Mouse (Mus musculus) kidney, adult 9 months (tissue): ENCODE data around the gene Luc7l3.

Experiments
- DNase-seq: peaks from one replicate; pipeline ENCODE4 v3.0.0; 2022

The Luc7l3 gene

DNA sequence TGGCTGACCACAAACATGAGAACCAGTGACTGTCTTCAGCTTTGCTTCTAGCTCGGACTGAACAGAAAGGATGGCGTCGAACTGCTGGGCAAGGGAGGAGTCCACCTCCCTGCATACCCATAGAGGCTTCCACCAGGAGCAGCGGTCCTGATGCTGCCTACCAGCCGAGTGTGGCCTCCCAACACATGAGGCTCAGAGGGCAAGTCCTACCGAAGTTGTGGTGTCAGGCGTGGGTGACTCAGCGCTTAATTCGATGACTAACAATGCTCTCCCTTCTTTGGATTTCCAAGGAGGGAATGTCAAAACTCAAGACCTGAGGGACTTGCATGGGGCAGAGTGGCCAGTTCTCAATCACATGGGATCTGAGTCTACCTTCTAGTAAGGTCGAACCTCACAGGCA is 68.1 kb downstream of the Luc7l3 start:
- no peak for DNase-seq

DNA sequence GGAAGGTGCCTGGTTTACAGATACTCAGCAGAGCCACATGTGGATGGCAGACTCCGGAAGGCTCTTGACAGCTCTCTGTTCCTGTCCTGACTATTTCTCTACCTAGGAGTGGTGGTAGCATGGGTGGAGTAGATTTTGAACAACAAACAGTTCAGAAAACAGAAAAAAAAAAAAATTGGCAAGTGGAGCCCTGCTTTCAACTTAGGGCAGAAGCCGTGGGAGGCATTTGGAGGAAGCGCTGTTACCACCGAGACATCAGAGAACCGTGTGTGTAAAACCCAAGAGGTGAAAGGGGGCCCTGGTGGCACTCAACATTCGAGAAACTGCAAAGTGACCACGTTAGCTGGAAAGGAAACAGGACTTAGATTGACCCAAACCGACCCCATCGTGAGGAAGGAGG is 68.6 kb downstream of the Luc7l3 start:
- DNase-seq, result no peak

DNA sequence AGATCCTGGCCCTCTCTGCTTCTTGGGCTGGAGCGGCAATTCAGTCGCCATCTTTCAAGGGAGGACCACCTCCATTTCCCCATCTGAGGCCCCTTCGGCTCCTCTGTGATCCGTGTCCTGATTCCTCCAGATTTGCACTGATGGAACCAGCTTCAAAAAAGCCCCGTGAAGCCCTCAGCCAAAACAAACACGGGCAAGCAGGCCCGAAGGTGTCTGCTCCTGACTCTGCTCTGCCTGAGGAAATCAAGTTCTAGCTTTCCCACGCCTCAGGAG is 75.1 kb downstream of the Luc7l3 start:
- DNase-seq, result no peak

DNA sequence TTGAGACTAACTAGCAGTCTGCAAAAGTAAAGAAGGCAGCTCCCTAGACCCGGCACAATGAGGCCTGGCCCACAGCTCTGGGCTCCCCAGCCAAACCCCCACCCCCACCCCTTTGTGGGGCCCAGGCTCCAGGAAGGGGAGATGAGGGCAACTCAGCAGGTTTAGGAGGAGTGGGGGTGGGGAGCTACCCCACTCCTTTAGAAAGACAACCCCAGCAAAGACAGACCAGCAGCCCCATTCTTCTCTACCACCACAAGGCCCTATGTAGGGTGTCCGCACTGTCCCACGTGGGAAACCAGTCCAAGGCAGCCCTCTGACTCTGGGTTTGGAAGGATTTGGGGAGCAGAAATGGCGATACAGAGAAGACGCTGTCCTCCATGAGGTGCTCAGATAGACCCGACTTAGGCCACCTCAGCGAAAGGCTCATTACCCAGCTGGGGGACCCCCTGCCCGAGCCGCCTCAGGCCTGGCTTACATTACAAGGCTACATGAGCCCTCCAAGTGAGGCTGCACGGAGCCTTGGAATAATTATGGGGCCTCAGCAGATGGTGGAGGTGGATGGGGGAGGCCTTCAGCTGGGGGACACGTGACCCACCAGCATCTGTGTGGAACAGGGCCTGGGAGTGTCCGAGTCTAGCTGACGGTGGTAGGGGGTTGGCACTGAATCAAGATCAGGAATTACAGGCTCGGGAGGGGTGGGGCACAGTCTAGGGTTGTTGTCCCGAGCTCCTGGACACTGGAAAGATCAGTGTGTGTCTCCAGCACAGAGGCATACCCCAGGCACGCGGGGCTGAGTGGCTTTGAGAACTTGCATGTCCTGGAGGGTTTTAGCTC is 75.6 kb downstream of the Luc7l3 start, which contains the start of gene Wfikkn2:
Wfikkn2 (minus strand) TSS at position 51 of the 834 bp plus-strand sequence.
- no peak for DNase-seq

DNA sequence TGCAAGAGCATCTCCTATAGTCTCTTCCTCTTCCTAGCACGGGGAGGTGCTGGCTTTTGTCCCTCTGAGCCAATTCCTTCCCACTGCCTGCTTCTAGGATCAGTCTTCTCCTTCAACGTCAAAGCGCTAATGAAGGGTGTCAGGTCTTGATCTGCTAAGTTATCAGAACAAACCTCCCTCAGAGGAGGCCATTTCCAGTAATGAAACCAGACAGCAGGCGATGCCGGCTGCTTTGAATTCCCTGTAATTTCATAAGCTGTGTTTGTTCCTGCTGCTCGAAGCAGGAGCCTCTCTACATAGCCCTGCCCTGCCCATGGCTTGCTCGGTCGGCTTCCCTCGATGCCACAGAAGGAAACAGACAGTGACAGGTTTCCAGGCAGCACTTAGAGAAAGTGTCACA is 77.4 kb downstream of the Luc7l3 start:
- DNase-seq, result no peak

DNA sequence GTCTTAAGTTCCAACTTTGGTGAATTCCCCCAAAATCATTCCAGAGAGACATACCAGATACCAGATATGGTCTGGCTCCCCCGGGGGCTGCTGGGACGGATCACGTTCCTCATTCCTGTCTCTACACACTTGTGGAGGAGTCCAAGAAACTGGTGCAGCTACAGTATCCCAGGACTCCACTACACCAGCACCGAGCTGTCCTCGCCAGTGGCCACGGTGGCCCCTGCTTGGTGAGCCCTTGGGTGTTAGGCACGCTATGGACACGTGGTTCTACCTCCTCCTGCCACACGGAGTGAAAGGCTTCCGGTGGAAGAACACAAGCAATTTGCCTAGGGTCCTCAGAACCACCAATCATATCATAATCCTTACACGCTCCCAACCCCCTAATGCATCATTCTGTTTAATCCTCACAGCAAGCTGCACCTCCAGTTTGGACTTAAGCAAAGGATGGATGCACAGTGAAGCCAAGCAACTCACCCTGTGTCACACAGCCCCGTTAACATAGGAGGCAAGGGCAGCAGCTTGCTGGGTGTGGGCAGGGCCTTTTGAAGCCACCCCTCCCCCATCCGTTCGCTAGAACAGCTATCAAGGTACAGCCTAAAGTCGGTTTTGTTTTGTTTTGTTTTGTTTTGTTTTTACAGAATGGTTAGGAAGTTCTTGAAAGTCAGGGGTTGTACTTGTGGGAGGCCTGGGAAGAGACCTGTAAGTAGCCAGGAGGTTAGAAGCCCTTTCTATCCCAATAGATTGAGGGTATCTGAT is 78.2 kb downstream of the Luc7l3 start:
- DNase-seq, result no peak

DNA sequence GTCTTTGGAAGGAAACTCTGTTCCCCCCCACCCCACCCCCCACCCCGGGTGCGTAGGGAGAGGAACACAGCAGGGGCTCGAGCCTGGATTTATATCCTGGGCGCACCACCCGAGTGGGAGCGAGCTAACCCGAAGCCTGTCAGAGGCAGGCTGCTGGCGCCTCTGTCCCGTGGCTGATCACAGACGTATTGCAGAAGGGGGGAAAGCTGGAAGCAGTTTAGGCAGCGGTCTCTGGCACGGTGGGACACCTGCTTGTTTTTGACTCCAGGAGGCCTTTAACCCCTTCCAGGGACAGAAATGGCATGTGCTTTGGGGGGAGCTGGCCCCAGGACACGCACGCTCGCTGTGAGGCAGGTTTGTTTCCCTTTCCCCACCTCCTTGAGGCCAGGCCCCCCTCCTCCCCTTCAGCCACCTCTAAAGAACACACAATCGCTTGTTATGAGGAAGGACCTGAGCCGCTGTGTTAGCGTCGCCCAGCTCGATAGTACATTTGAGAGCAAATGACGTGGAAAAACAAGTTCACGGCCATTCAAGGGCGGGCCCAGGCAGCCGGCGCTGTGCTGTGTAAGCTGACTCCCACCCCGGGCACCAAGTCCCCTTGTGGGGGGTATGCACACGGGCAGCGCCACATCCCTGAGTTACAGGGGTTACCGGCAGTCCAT is 78.9 kb downstream of the Luc7l3 start:
- DNase-seq, result no peak

DNA sequence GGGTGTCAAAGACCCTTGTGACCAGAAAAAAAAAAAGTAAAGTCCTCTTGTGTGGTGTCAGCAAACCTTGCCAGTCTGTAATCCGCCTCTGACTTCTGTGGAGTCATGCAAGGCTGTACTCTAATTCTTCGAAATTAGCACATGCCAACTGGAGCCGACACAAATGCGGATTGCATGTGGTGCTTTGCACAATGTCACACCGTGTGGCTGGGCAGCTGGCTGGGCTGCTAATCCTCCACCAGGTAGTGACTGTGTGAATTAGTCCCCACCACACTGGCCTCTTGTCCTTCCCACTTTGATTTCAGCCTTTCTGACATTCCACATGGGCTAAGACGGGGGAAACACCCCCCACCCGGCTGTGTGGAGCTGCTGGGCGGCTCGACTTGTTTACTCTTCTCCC is 82.1 kb downstream of the Luc7l3 start:
- no peak for DNase-seq

DNA sequence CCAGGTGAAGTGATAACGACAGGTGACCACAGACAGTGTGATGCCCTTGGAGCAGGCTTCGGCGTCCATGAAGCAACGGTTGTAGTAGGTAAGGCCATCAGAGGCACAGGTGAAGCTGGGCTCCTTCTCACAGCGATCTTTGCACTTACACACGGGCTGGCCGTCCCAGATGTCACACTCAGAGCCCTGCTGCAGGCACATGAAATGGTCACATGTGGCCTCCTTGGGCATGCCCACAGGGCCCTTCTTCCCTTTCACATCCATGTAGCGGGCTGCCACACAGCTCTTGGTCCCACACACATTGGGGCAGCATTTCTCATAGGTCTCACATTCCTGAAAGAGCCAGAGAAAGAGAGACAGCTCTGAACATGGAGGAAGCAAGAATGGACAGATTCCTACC is 83.0 kb downstream of the Luc7l3 start:
- no peak for DNase-seq
